Mouse (Mus musculus): Measurements from ENCODE around the gene Col12a1. TPM values are rescaled to one million over a fixed set of nuclear protein-coding genes. Genes with fewer than 3 reads are reported as not detected.

Gene Col12a1
- polyA plus RNA-seq (2017; shearing (Covaris generic)): 1 to 10 TPM in 1 of 2 experiments, under 1 TPM in 1; 0.13 to 1.4 TPM

DNA sequence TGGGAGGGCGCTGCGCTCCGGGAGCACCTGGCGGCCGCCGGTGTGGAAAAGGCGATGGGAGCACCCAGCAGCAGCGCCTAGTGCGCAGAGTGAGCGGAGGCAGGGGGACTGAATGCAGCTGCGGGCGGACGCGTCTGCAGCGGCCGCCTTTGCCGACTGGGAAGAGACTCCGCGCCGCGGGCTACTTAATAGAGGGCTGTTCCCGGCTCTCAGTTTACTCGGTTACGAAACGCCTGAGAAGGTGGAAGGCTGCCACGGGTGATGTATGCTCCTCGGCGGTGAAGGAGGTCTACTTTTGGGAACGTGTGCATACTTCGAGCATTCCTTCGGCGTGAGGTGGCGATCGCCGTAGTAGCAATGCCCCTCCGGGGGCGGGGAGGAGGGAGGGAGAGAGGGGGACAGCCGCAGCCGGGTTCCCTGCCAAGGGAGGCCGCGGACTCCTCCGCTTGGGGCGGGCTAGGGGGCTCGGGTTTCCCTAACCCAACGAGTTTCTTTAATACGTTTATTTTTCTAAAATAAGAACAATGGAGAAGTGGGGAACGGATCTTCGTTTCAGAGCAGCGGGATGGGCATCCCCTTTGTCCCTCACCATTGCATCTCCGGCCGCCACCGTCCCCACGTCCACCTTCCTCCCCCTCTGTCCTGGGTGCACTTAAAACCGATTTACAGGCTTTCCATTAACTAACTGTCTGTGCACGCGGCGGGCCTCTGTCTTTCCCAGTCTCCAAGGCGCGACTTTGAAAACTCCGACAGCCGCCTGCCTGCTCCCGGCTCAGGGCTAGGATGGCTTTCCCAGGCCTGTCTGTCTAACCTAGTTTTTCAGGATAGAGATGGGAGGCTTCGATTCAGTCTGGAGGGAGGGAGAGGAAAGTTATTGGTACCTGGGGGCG, at the start of gene Col12a1:
TSS of gene Col12a1 (minus strand) at position 351 of the 890 bp plus-strand sequence.

DNA sequence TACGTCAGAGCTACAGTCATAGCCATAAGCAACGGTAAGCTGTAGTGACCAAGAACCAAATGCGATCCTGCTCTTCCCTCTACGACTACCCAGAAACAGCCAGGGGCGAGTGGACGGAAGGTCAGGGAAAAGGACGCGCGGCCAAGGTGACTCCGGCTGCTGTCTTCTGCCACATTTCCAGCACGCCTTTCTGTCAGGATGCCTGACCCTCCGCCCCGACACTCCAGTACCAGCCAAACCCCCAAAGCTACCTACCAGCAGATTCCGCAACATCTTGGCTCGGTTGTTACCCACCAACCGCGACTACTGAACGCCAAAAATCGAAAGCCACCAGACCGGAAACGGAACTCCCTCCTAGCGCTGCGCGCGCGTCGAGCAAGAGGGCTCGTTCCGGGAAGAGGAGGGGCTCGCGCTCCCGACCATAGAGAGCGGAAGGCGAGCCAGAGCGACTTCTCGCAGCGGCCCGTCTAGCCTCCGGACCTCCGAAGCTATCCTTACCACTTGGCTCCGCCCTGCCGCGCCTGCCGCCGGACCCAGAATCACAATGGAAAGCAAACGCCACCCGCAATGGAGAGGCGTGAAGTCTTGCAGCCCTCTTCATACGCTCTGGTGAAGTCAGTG, 40.9 kb upstream of the Col12a1 start, which contains the start of gene Cox7a2:
TSS of gene Cox7a2 (minus strand) at position 494 of the 621 bp plus-strand sequence.

Other genes starting within 250 kb of the Col12a1 start
- gene Cox7a2, start 41.0 kb upstream of the Col12a1 start, polyA plus RNA-seq (2017; shearing (Covaris generic)): 100 to 1,000 TPM; 242 to 255 TPM
- gene Tmem30a, start 74.7 kb upstream of the Col12a1 start, polyA plus RNA-seq (2017; shearing (Covaris generic)): 100 to 1,000 TPM in 1 of 2 experiments, 10 to 100 TPM in 1; 96.7 to 131 TPM